Mouse (Mus musculus) liver, embryonic 13.5 days (tissue): Measurements from ENCODE around the gene Wwtr1. TPM values are rescaled to one million over a fixed set of nuclear protein-coding genes. Genes with fewer than 3 reads are reported as not detected.

Source experiments
- ATAC-seq: fragments of 200-750 bp; cut with Nextera tagmentation; 2 replicates; pipeline ENCODE4 v1.8.0; 2017; ENCODE audit warnings: low read depth, mild to moderate bottlenecking, moderate number of reproducible peaks, moderate library complexity
- DNase-seq: peaks from one replicate; pipeline ENCODE4 v3.0.0; 2022
- H3K27ac ChIP-seq: fragments of 300-500 bp; sonication (generic); 2 replicates; pipeline ENCODE4 v1.5.1; 2015; ENCODE audit warnings: moderate library complexity, mild to moderate bottlenecking, inconsistent platforms
- H3K27me3 ChIP-seq: fragments of 300-500 bp; sonication (generic); 2 replicates; pipeline ENCODE4 v1.6.1; 2015; ENCODE audit warnings: mild to moderate bottlenecking, inconsistent platforms
- H3K36me3 ChIP-seq: fragments of 300-500 bp; sonication (generic); 2 replicates; pipeline ENCODE4 v1.6.1; 2015; ENCODE audit warnings: mild to moderate bottlenecking, inconsistent platforms
- H3K4me1 ChIP-seq: fragments of 300-500 bp; sonication (generic); replicated peaks from 2 replicates; pipeline ENCODE4 v1.6.1; 2015; ENCODE audit warnings: inconsistent platforms
- H3K4me2 ChIP-seq: fragments of 300-500 bp; sonication (generic); 2 replicates; pipeline ENCODE4 v1.6.1; 2015; ENCODE audit warnings: inconsistent platforms, mild to moderate bottlenecking, moderate library complexity
- H3K4me3 ChIP-seq: fragments of 300-500 bp; sonication (generic); replicated peaks from 2 replicates; pipeline ENCODE4 v1.5.1; 2015; ENCODE audit warnings: mild to moderate bottlenecking, inconsistent platforms
- H3K9ac ChIP-seq: fragments of 300-500 bp; sonication (generic); 2 replicates; pipeline ENCODE4 v1.6.1; 2015; ENCODE audit warnings: mild to moderate bottlenecking, inconsistent platforms
- H3K9me3 ChIP-seq: fragments of 300-500 bp; sonication (generic); replicated peaks from 2 replicates; pipeline ENCODE4 v1.6.1; 2016; ENCODE audit warnings: inconsistent platforms
- WGBS: fragments of 180-500 bp; shearing (Covaris S2); methylation state at CpG from one replicate; pipeline ENCODE4 v1.1.7; 2015; ENCODE audit not compliant: insufficient replicate concordance; 5-methylcytosine and 5-hydroxymethylcytosine counted together
- polyA plus RNA-seq: library from polyadenylated mRNA; unstranded; fragments of >200 nt; fragmentation: Nextera tagmentation; extraction: Ambion mirVana; gene quantifications from 2 replicates; pipeline ENCODE4 v1.2.1, GENCODE M21; 2015

Wwtr1 gene
- polyA plus RNA-seq, 1 experiment from 2014 or later = 1.5 TPM

GRCm38 (mm10) chr3:57534450-57534849, 41.3 kb downstream of the Wwtr1 start:
- H3K9ac ChIP-seq = no peak overlapping the region
- H3K4me2 ChIP-seq = no peak overlapping the region
- H3K4me3 ChIP-seq = no peak overlapping the region
- H3K36me3 ChIP-seq = no peaks in the 10 kb centered on the region
- ATAC-seq (no peak), DNase-seq (no peak)
- no peaks in the 10 kb centered on the region for H3K4me1 ChIP-seq
- no peaks in the 10 kb centered on the region for H3K9me3 ChIP-seq
- WGBS = 75% methylated on average over 6 of the region's 6 CpGs
- no peaks in the 10 kb centered on the region for H3K27me3 ChIP-seq
- H3K27ac ChIP-seq = no peak overlapping the region

GRCm38 (mm10) chr3:57533876-57534275, 41.8 kb downstream of the Wwtr1 start:
- Histone ChIP-seq H3K9ac (no peak overlapping the region), H3K4me3 (no peak overlapping the region), H3K27ac (no peak overlapping the region), H3K9me3 (no peaks in the 10 kb centered on the region), H3K36me3 (no peaks in the 10 kb centered on the region), H3K4me2 (no peak overlapping the region), H3K27me3 (no peaks in the 10 kb centered on the region), H3K4me1 (no peaks in the 10 kb centered on the region)
- ATAC-seq (no peak), DNase-seq (no peak)
- WGBS = 76% methylated on average over 9 of the region's 9 CpGs

GRCm38 (mm10) chr3:57532991-57533725, 42.6 kb downstream of the Wwtr1 start:
- WGBS = 67% methylated on average over 9 of the region's 9 CpGs
- no peak overlapping the region for H3K4me3 ChIP-seq
- ATAC-seq = no peak
- no peaks in the 10 kb centered on the region for H3K9me3 ChIP-seq
- no peaks in the 10 kb centered on the region for H3K4me1 ChIP-seq
- H3K36me3 ChIP-seq = no peaks in the 10 kb centered on the region
- H3K9ac ChIP-seq = no peak overlapping the region
- no peak for DNase-seq
- H3K27me3 ChIP-seq = no peaks in the 10 kb centered on the region
- H3K4me2 ChIP-seq = no peak overlapping the region
- H3K27ac ChIP-seq = no peak overlapping the region

GRCm38 (mm10) chr3:57530836-57531235, 44.9 kb downstream of the Wwtr1 start:
- no peaks in the 10 kb centered on the region for H3K9me3 ChIP-seq
- 56% methylated on average over 1 of the region's 1 CpGs for WGBS
- no peaks in the 10 kb centered on the region for H3K4me1 ChIP-seq
- no peak overlapping the region for H3K4me3 ChIP-seq
- no peaks in the 10 kb centered on the region for H3K27me3 ChIP-seq
- H3K9ac ChIP-seq = no peak overlapping the region
- DNase-seq (no peak), ATAC-seq (no peak)
- H3K27ac ChIP-seq = no peak overlapping the region
- H3K36me3 ChIP-seq = no peaks in the 10 kb centered on the region
- no peak overlapping the region for H3K4me2 ChIP-seq

GRCm38 (mm10) chr3:57530221-57530620, 45.5 kb downstream of the Wwtr1 start:
- no peaks in the 10 kb centered on the region for H3K36me3 ChIP-seq
- no peak for DNase-seq
- no peaks in the 10 kb centered on the region for H3K9me3 ChIP-seq
- H3K4me3 ChIP-seq = no peak overlapping the region
- no peak overlapping the region for H3K4me2 ChIP-seq
- no peak overlapping the region for H3K9ac ChIP-seq
- H3K4me1 ChIP-seq = no peaks in the 10 kb centered on the region
- WGBS = 66% methylated on average over 4 of the region's 4 CpGs
- no peak for ATAC-seq
- no peak overlapping the region for H3K27ac ChIP-seq
- no peaks in the 10 kb centered on the region for H3K27me3 ChIP-seq

- no peak overlapping the region for H3K9ac ChIP-seq
- H3K4me3 ChIP-seq = no peak overlapping the region
- no peak overlapping the region for H3K27ac ChIP-seq
- H3K36me3 ChIP-seq = no peaks in the 10 kb centered on the region
- H3K4me1 ChIP-seq = no peaks in the 10 kb centered on the region
- ATAC-seq (no peak), DNase-seq (no peak)
- no peak overlapping the region for H3K4me2 ChIP-seq
- no peaks in the 10 kb centered on the region for H3K9me3 ChIP-seq
- no peaks in the 10 kb centered on the region for H3K27me3 ChIP-seq
Observed at GRCm38 (mm10) chr3:57527154-57527553, 48.6 kb downstream of the Wwtr1 start.

- no peak overlapping the region for H3K4me2 ChIP-seq
- no peak for ATAC-seq
- WGBS = 72% methylated on average over 5 of the region's 5 CpGs
Observed at GRCm38 (mm10) chr3:57523093-57523492, 52.6 kb downstream of the Wwtr1 start.

GRCm38 (mm10) chr3:57521876-57522275, 53.8 kb downstream of the Wwtr1 start:
- no peak for ATAC-seq
- WGBS = 70% methylated on average over 4 of the region's 4 CpGs
- no peak overlapping the region for H3K27ac ChIP-seq

More at GRCm38 (mm10) chr3:57523093-57523492, 52.6 kb downstream of the Wwtr1 start:
- H3K9me3 ChIP-seq = no peaks in the 10 kb centered on the region
- no peak overlapping the region for H3K9ac ChIP-seq
- no peaks in the 10 kb centered on the region for H3K36me3 ChIP-seq
- H3K27me3 ChIP-seq = no peaks in the 10 kb centered on the region
- no peak overlapping the region for H3K27ac ChIP-seq
- no peak overlapping the region for H3K4me3 ChIP-seq
- H3K4me1 ChIP-seq = no peaks in the 10 kb centered on the region
- DNase-seq = no peak

GRCm38 (mm10) chr3:57519995-57520394, 55.7 kb downstream of the Wwtr1 start:
- 83% methylated on average over 7 of the region's 7 CpGs for WGBS
- Histone ChIP-seq H3K4me1 (no peaks in the 10 kb centered on the region), H3K27ac (no peak overlapping the region), H3K4me3 (no peak overlapping the region), H3K36me3 (no peaks in the 10 kb centered on the region), H3K4me2 (no peak overlapping the region), H3K27me3 (no peaks in the 10 kb centered on the region), H3K9ac (no peak overlapping the region), H3K9me3 (no peaks in the 10 kb centered on the region)
- no peak for ATAC-seq
- no peak for DNase-seq

More at GRCm38 (mm10) chr3:57521876-57522275, 53.8 kb downstream of the Wwtr1 start:
- Histone ChIP-seq H3K36me3 (no peaks in the 10 kb centered on the region), H3K4me3 (no peak overlapping the region), H3K4me2 (no peak overlapping the region), H3K9ac (no peak overlapping the region), H3K9me3 (no peaks in the 10 kb centered on the region), H3K4me1 (no peaks in the 10 kb centered on the region), H3K27me3 (no peaks in the 10 kb centered on the region)
- no peak for DNase-seq

GRCm38 (mm10) chr3:57516146-57516545, 59.6 kb downstream of the Wwtr1 start:
- 50% methylated on average over 4 of the region's 4 CpGs for WGBS
- no peak overlapping the region for H3K4me3 ChIP-seq
- no peak overlapping the region for H3K4me2 ChIP-seq
- H3K9me3 ChIP-seq = no peaks in the 10 kb centered on the region
- DNase-seq = no peak
- H3K27me3 ChIP-seq = no peaks in the 10 kb centered on the region
- no peak overlapping the region for H3K9ac ChIP-seq
- H3K36me3 ChIP-seq = no peaks in the 10 kb centered on the region
- no peaks in the 10 kb centered on the region for H3K4me1 ChIP-seq
- H3K27ac ChIP-seq = no peak overlapping the region
- ATAC-seq = 0 out of 2 replicates have a peak, but pooled peaks have one; percentile 18

GRCm38 (mm10) chr3:57515044-57515443, 60.7 kb downstream of the Wwtr1 start:
- Histone ChIP-seq H3K27ac (no peak overlapping the region), H3K27me3 (no peaks in the 10 kb centered on the region), H3K4me1 (no peaks in the 10 kb centered on the region), H3K4me2 (no peak overlapping the region), H3K9ac (no peak overlapping the region), H3K4me3 (no peak overlapping the region), H3K36me3 (no peaks in the 10 kb centered on the region), H3K9me3 (no peaks in the 10 kb centered on the region)
- WGBS = 72% methylated on average over 7 of the region's 7 CpGs
- no peak for ATAC-seq
- no peak for DNase-seq
